Mouse (Mus musculus) forebrain, postnatal 0 days (tissue): ENCODE results near the gene Wfdc18. TPM values are rescaled to one million over a fixed set of nuclear protein-coding genes. Genes with fewer than 3 reads are reported as not detected.

Source experiments
- ATAC-seq: fragments of 200-750 bp; cut with Nextera tagmentation; 2 replicates; pipeline ENCODE4 v1.8.0; 2017; ENCODE audit warnings: mild to moderate bottlenecking, moderate library complexity
- DNase-seq: peaks from one replicate; pipeline ENCODE4 v3.0.0-alpha.2; 2015
- H3K27ac ChIP-seq: fragments of 300-500 bp; sonication (generic); 2 replicates; pipeline ENCODE4 v1.5.1; 2014; ENCODE audit warnings: low read depth, mild to moderate bottlenecking, antibody characterized with exemption, low read length, moderate library complexity, mixed read lengths
- H3K27me3 ChIP-seq: fragments of 300-500 bp; sonication (generic); 2 replicates; pipeline ENCODE4 v1.6.1; 2014; ENCODE audit warnings: mild to moderate bottlenecking, low read length, mixed read lengths; ENCODE audit not compliant: insufficient read depth
- H3K36me3 ChIP-seq: fragments of 300-500 bp; sonication (generic); 2 replicates; pipeline ENCODE4 v1.6.1; 2014; ENCODE audit warnings: mild to moderate bottlenecking, moderate library complexity; ENCODE audit not compliant: insufficient read depth
- H3K4me1 ChIP-seq: fragments of 300-500 bp; sonication (generic); 2 replicates; pipeline ENCODE4 v1.6.1; 2014; ENCODE audit warnings: antibody characterized with exemption; ENCODE audit not compliant: insufficient read depth
- H3K4me2 ChIP-seq: fragments of 300-500 bp; sonication (generic); 2 replicates; pipeline ENCODE4 v1.6.1; 2014; ENCODE audit warnings: low read depth, mild to moderate bottlenecking, moderate library complexity
- H3K4me3 ChIP-seq: fragments of 300-500 bp; sonication (generic); 2 replicates; pipeline ENCODE4 v1.5.1; 2014; ENCODE audit warnings: low read depth, low read length, mixed read lengths
- H3K9ac ChIP-seq: fragments of 300-500 bp; sonication (generic); 2 replicates; pipeline ENCODE4 v1.6.1; 2014; ENCODE audit warnings: mild to moderate bottlenecking
- H3K9me3 ChIP-seq: fragments of 300-500 bp; sonication (generic); 2 replicates; pipeline ENCODE4 v1.6.1; 2016; ENCODE audit warnings: low read length
- CTCF ChIP-seq: sonication (generic); IDR thresholded peaks from 2 replicates; pipeline ENCODE4 v1.5.1; 2016; ENCODE audit warnings: antibody characterized with exemption, control low read depth, low read depth
- WGBS: fragments of 180-500 bp; shearing (Covaris S2); extraction: QIAGEN DNeasy Blood & Tissue Kit; methylation state at CpG from one replicate; pipeline ENCODE4 v1.1.7; 2014; 5-methylcytosine and 5-hydroxymethylcytosine counted together
- polyA plus RNA-seq: library from polyadenylated mRNA; unstranded; fragments of >200 nt; fragmentation: Nextera tagmentation; extraction: Ambion mirVana; gene quantifications from 2 replicates; pipeline ENCODE4 v1.2.1, GENCODE M21; 2015
- total RNA-seq: library from RNA; depleted of rRNA; stranded (reverse); fragments of >200 nt; gene quantifications from 2 replicates; pipeline ENCODE4 v1.2.3, GENCODE M21; 2014; rRNA removed

The Wfdc18 gene
- total and polyA plus RNA-seq, 2 experiments from 2014 or later: 1.2 TPM; not detected in 1

GRCm38 (mm10) chr11:83754227-83754626 lies 45.4 kb downstream of the Wfdc18 start:
- ATAC-seq: no peak
- Histone ChIP-seq H3K27ac (peak overlapping the region; percentile 97), H3K4me3 (peak overlapping the region; percentile 79), H3K4me2 (peak overlapping the region; percentile 68), H3K4me1 (peaks cover 12% of the 10 kb centered on the region; the same call in 1 of the 2 replicates), H3K9ac (peak overlapping the region; percentile 89), H3K36me3 (peaks cover 30% of the 10 kb centered on the region), H3K27me3 (peaks cover 5% of the 10 kb centered on the region), H3K9me3 (no peaks in the 10 kb centered on the region)
- no peak for DNase-seq
- WGBS: 1% methylated on average over 8 of the region's 8 CpGs
- TF ChIP-seq CTCF: no peak

Other genes with a start within 250 kb of the Wfdc18 start
- gene Mmp28, start 245.9 kb upstream of the Wfdc18 start, total RNA-seq: 2.5 and 5.6 TPM in 2 replicates
- 0.97 and 1.1 TPM in 2 replicates for gene Mmp28, start 245.9 kb upstream of the Wfdc18 start, polyA plus RNA-seq
- 16.5 and 27.8 TPM in 2 replicates for gene Taf15, start 235.9 kb upstream of the Wfdc18 start, total RNA-seq
- 4.2 and 10.5 TPM in 2 replicates for gene Taf15, start 235.9 kb upstream of the Wfdc18 start, polyA plus RNA-seq
- not detected in 2 replicates for gene Heatr9, start 186.8 kb upstream of the Wfdc18 start, total RNA-seq
- gene Heatr9, start 186.8 kb upstream of the Wfdc18 start, polyA plus RNA-seq: not detected in 2 replicates
- not detected in 2 replicates for gene Ccl5, start 178.5 kb upstream of the Wfdc18 start, total RNA-seq
- 0.98 and 1.1 TPM in 2 replicates for gene Ccl5, start 178.5 kb upstream of the Wfdc18 start, polyA plus RNA-seq
- gene Ccl9, start 130.4 kb upstream of the Wfdc18 start, total RNA-seq: 1.2 and 1.8 TPM in 2 replicates
- gene Ccl9, start 130.4 kb upstream of the Wfdc18 start, polyA plus RNA-seq: 2.5 and 3.4 TPM in 2 replicates
- 0.77 and 5.0 TPM in 2 replicates for gene Ccl6, start 115.9 kb upstream of the Wfdc18 start, total RNA-seq
- 3.5 and 3.7 TPM in 2 replicates for gene Ccl6, start 115.9 kb upstream of the Wfdc18 start, polyA plus RNA-seq
- gene Rpl9-ps1, start 63.4 kb upstream of the Wfdc18 start, total RNA-seq: not detected in 2 replicates
- not detected in 2 replicates for gene Rpl9-ps1, start 63.4 kb upstream of the Wfdc18 start, polyA plus RNA-seq
- gene Ccl3, start 59.7 kb upstream of the Wfdc18 start, total RNA-seq: 0.62 and 1.6 TPM in 2 replicates
- gene Ccl3, start 59.7 kb upstream of the Wfdc18 start, polyA plus RNA-seq: 1.0 and 1.9 TPM in 2 replicates
- not detected in 2 replicates for gene Ccl4, start 46.4 kb upstream of the Wfdc18 start, total RNA-seq
- 0.58 and 1.1 TPM in 2 replicates for gene Ccl4, start 46.4 kb upstream of the Wfdc18 start, polyA plus RNA-seq
- not detected in 2 replicates for gene Wfdc17, start 5.0 kb upstream of the Wfdc18 start, total RNA-seq
- gene Wfdc17, start 5.0 kb upstream of the Wfdc18 start, polyA plus RNA-seq: 0.69 TPM in 1 of 2 replicates, not detected in the other
- not detected in 2 replicates for gene Wfdc21, start 37.9 kb downstream of the Wfdc18 start, total RNA-seq
- 0.89 TPM in 1 of 2 replicates, not detected in the other for gene Wfdc21, start 37.9 kb downstream of the Wfdc18 start, polyA plus RNA-seq
- gene Heatr6, start 44.7 kb downstream of the Wfdc18 start, total RNA-seq: 27.6 and 29.5 TPM in 2 replicates
- 14.0 and 22.2 TPM in 2 replicates for gene Heatr6, start 44.7 kb downstream of the Wfdc18 start, polyA plus RNA-seq
- gene Hnf1b, start 141.0 kb downstream of the Wfdc18 start, total RNA-seq: 0.08 TPM in 1 of 2 replicates, not detected in the other
- gene Hnf1b, start 141.0 kb downstream of the Wfdc18 start, polyA plus RNA-seq: 0.15 and 0.27 TPM in 2 replicates
- 25.1 and 30.3 TPM in 2 replicates for gene Ddx52, start 233.0 kb downstream of the Wfdc18 start, total RNA-seq
- gene Ddx52, start 233.0 kb downstream of the Wfdc18 start, polyA plus RNA-seq: 18.4 and 19.3 TPM in 2 replicates